Mouse (Mus musculus): ENCODE data around the gene B4galt1. TPM values are rescaled to one million over a fixed set of nuclear protein-coding genes. Genes with fewer than 3 reads are reported as not detected.
A peak's percentile ranks its signal among the peaks of the same experiment; 100 is the strongest.

Gene B4galt1
- total RNA-seq, 2 experiments from 2014 or later = 90.1 to 98.1 TPM

GRCm38 (mm10) chr4:40784556-40785169 lies 69.1 kb downstream of the B4galt1 start:
- no peak for DNase-seq (ENCODE audit: low spot score in 2 of 2)

- DNase-seq (ENCODE audit: low spot score in 2 of 2) = no peak
Observed at GRCm38 (mm10) chr4:40783049-40783448, 70.8 kb downstream of the B4galt1 start.

- DNase-seq (ENCODE audit: low spot score in 2 of 2) = no peak
Observed at GRCm38 (mm10) chr4:40781797-40782495, 71.9 kb downstream of the B4galt1 start.

DNA sequence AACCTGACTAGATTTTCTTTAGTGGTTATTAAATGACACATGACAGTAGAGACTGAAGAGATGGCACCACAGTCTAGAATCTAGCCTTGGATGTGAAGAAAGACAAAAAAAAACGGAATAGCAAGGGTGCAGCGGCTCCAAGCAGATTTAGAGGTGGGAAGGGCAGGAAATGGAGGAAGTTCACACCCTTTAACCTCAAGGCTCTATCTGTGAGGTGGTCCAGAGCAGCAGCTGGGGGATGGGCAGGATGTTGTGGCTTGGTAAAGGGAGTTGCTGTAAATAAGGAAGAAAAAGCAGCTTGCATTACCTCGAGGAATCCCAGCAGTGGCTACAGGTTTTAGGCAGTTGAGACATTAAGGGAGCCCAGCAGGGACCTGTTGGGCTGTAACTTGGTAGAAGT lies 72.7 kb downstream of the B4galt1 start:
- DNase-seq (ENCODE audit: low spot score in 2 of 2) = no peak

DNA sequence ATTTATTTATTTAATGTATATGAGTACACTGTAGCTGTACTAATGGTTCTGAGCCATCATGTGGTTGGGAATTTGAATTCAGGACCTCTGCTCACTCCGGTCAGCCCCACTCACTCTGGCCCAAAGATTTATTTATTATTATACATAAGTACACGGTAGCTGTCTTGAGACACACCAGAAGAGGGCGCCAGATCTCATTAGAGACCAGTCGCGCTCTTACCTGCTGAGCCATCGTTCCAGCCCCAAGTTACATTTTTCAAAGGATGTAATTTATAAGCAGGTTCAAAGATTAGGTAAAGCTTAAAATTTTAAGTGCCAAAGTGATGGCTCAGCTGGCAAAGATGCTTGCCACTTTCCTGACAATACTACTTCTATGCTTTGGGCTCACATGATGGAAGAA lies 75.1 kb downstream of the B4galt1 start:
- DNase-seq (ENCODE audit: low spot score in 2 of 2) = no peak

GRCm38 (mm10) chr4:40777116-40777515 lies 76.7 kb downstream of the B4galt1 start:
- DNase-seq (ENCODE audit: low spot score in 2 of 2) = no peak

DNA sequence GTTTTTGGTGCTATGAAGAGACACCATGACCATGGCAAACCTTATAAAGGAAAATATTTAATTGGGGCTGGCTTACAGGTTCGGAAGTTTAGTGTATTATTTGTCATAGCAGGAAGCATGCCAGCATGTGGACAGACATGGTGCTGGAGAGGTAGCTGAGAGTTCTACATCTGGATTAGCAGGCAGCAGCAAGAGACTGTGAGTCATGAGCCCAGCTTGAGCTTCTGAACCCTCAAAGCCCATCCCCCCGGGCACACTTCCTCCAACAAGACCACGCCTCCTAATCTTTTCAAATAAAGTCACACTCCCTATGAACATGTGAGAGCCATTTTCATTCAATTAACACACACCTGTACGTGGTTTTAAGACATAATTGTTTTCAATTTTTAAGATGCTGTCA lies 77.4 kb downstream of the B4galt1 start:
- no peak for DNase-seq (ENCODE audit: low spot score in 2 of 2)

DNA sequence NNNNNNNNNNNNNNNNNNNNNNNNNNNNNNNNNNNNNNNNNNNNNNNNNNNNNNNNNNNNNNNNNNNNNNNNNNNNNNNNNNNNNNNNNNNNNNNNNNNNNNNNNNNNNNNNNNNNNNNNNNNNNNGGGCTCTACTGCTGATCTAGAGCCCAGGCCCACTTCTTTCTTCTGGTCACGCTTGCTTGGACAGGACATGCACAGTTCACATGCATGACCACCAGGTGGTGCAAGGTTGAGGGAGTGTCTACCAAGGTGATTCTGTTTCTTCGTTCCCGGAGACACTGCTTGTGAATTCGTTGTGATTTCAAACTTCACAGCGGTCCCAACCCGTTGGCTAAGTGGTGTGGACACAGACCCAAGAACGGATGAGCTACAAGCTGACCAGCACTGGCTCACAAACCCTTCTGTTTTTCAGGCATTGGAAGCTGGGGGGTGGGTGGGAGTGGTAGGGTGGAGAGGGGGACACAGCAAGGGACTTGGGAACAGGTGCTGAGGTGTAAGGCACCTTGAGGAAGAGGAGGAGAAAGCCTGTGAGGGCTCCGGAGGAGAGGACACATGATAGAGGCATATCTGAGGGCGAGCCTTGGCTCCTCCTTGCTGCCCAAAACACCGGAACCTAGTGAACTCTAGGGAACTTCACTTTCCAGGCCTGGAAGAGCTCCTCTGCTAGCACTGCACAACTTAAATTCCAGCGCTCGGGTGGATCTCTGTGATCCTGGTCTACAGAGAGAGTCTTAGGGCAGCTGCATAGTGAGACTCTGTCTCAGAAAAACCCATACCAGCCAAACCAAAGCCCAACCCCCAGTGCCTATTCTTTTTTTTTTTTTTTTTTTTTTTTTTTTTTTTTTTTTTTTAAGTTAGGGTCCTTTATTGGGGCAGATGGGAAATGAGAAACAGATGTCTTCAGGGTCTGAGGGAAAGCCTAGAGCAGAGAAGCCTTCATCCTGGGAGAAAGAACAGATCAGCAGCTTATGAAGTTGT lies 79.2 kb downstream of the B4galt1 start:
- peak; percentile 35 to 61 for DNase-seq (ENCODE audit: low spot score in 2 of 2)

GRCm38 (mm10) chr4:40759876-40760275 lies 93.9 kb downstream of the B4galt1 start:
- DNase-seq (ENCODE audit: low spot score in 2 of 2) = no peak

DNA sequence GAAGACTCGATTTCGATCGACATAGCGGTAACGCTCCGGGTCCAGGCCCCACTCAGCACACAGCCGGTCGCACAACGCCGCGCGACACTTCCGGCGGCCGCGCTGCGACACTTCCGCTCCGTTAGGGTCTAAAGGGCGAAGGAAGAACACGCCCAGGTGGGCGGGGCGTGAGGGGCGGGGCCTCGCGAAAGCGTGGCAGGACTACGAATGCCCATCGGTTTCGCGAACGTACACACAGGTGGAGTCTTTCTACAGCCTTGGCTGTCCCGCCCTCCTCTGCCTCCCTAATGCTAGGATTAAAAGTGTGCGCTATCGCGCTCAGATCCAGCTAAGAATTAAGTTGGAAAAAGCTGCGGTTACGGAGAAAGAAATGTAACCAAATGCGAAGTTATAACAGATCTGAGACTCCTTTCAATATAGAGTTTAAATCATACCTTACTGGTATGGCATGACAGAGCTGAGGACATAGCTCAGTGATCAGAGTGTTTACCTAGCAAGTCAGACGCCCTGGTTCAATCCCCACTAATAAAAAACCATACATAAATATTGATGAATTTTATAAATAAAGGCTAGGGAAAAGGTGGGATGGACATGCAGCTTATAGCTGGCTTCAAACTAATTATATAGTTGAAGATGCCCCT lies 95.9 kb downstream of the B4galt1 start, which contains the start of gene Smu1:
TSS of gene Smu1 (minus strand) at position 144 of the 641 bp plus-strand sequence.
- DNase-seq (ENCODE audit: low spot score in 2 of 2) = peak; percentile 90 to 92

GRCm38 (mm10) chr4:40757157-40757779 lies 96.5 kb downstream of the B4galt1 start:
- no peak for DNase-seq (ENCODE audit: low spot score in 2 of 2)

Small RNAs within 50 kb of the gene (microRNA-seq; reads per million reads assigned to microRNA genes)
- gene Gm24112 (not detected), gene Gm25931 (not detected), gene Mir5123 (not detected)

Other genes with a start within 250 kb of the B4galt1 start
- 10 to 100 TPM; 23.4 to 25.6 TPM for gene Aptx, start 150.8 kb downstream of the B4galt1 start, total RNA-seq (2021)
- 100 to 1,000 TPM; 227 to 253 TPM for gene Dnaja1, start 131.9 kb downstream of the B4galt1 start, total RNA-seq (2021)
- gene Smu1, start 96.1 kb downstream of the B4galt1 start, total RNA-seq (2021) = 10 to 100 TPM; 75.6 to 78.8 TPM
- gene Spink4, start 66.0 kb upstream of the B4galt1 start, total RNA-seq (2021) = 10 to 100 TPM; 14.6 to 17.7 TPM
- gene Bag1, start 94.3 kb upstream of the B4galt1 start, total RNA-seq (2021) = 100 to 1,000 TPM; 225 to 228 TPM
- 10 to 100 TPM; 69.0 to 76.8 TPM for gene Chmp5, start 94.4 kb upstream of the B4galt1 start, total RNA-seq (2021)
- gene Nfx1, start 116.9 kb upstream of the B4galt1 start, total RNA-seq (2021) = 100 to 1,000 TPM; 107 to 110 TPM
- 10 to 100 TPM; 14.9 to 21.6 TPM for gene Aqp7, start 194.1 kb upstream of the B4galt1 start, total RNA-seq (2021)
- gene Aqp3, start 244.2 kb upstream of the B4galt1 start, total RNA-seq (2021) = 10 to 100 TPM in 1 of 2 experiments, under 1 TPM in 1; 0.51 to 14.1 TPM

All from adrenal gland, postnatal 4 days (tissue).